Mouse (Mus musculus) right cerebral cortex, postnatal 14 days (tissue): ENCODE measurements at regions not wholly inside any gene's neighbourhood (a gene's known extent, or its start where the extent isn't known, plus 50 kb on each side); places are given as distances from the start of the nearest gene placed in this dataset.
"Not testable (repeated sequence)": the region's sequence is repeated elsewhere in the genome, so short reads cannot be mapped to it uniquely, and the experiment has no call there.

Experiments
- DNase-seq: peaks from one replicate; pipeline ENCODE4 v3.0.0; 2022

- no peak for DNase-seq
Measured at GRCm38 (mm10) chr8:97234551-97235107, 1346.3 kb upstream of the Got2 start.

- no peak for DNase-seq
Measured at GRCm38 (mm10) chr8:97232619-97233376, 1344.5 kb upstream of the Got2 start.

DNA sequence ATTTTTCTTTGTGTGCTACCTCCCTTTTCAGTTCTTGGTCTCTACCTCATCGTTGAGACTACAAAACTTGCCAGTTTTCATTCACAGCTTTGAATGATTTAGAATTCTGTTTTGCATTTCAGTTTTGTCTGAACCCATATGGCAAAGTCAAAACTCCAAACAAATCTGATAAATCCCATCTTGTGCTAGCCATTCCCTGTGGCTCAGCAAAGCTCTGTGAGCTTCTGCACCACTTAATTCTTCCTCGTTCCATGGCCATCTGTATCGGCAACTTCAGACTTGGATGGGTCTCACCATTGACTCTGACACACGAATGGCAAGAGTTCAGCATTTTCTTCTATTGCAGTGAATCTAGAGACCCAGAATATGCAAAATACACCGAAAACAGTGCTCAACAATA, 1343.3 kb upstream of the Got2 start:
- no peak for DNase-seq

DNA sequence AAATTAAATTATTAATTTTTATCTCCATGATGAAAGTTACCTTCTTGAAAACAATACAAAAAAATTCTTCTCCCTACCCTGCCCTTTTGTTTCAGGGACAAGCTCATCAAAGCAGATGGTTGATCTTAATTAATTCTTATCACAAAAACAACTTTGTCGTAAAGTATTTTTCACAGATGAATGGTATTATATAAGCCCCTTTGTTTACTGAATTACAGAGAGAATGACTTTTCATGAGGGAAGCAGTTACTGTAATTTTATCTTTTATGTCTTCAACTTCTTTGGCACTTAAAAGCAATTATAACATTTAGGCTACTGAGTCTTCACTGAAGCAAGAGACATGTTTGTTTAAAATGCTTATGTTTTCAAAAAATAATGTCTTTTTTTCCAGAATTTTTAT, 1303.5 kb upstream of the Got2 start:
- DNase-seq = no peak

DNA sequence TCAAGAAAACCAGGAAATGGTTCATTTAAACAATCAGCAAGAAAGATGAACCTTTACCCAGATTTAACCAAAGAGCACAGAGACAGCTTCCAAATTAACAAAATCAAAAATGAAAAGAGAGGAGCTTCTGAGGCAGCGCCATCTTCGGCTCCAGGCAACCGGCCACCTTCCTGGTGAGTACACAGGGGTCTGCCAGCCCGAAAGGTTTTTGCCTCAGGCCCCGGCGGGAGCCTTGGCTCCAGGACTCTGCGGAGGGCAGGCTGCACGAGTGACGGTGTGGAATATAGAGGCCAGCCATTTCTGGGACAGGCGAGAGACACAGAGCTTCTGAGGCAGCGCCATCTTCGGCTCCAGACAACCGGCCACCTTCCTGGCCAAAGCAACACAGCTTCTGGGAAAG, 1295.5 kb upstream of the Got2 start:
- not testable (repeated sequence) for DNase-seq

GRCm38 (mm10) chr8:97182456-97182855, 1294.1 kb upstream of the Got2 start:
- DNase-seq = not testable (repeated sequence)
